Mouse (Mus musculus): Measurements from ENCODE around the gene Olfr1104. TPM values are rescaled to one million over a fixed set of nuclear protein-coding genes. Genes with fewer than 3 reads are reported as not detected.

Olfr1104 gene
- total RNA-seq (2015), result not detected in 2 replicates
- not detected in 2 replicates for total RNA-seq (2017)

- ATAC-seq (ENCODE audit: poor library complexity, severe bottlenecking), result no peak
These were observed at the start of gene Olfr1104 for GRCm38 (mm10) chr2:87026980-87027379. Gene Olfr1104 (minus strand): TSS chr2:87027080.

GRCm38 (mm10) chr2:87075717-87076116, 48.8 kb upstream of the Olfr1104 start, which contains the start of gene Olfr1107:
Gene Olfr1107 (minus strand): TSS chr2:87075817.
- ATAC-seq (ENCODE audit: poor library complexity, severe bottlenecking), result no peak

GRCm38 (mm10) chr2:87052173-87052572, 25.3 kb upstream of the Olfr1104 start, which contains the start of gene Olfr1106:
Gene Olfr1106 (minus strand): TSS chr2:87052273.
- ATAC-seq (ENCODE audit: poor library complexity, severe bottlenecking), result no peak

GRCm38 (mm10) chr2:87036431-87036830, 9.6 kb upstream of the Olfr1104 start, which contains the start of gene Olfr1105:
Gene Olfr1105 (minus strand): TSS chr2:87036531.
- ATAC-seq (ENCODE audit: poor library complexity, severe bottlenecking), result no peak

GRCm38 (mm10) chr2:86998098-86998497, 28.8 kb downstream of the Olfr1104 start, which contains the start of gene Olfr1102:
Gene Olfr1102 (plus strand): TSS chr2:86998398.
- no peak for ATAC-seq (ENCODE audit: poor library complexity, severe bottlenecking)

- ATAC-seq (ENCODE audit: poor library complexity, severe bottlenecking), result no peak
These were observed 35.8 kb downstream of the Olfr1104 start, which contains the start of gene Olfr1101 for GRCm38 (mm10) chr2:86991121-86991520. Gene Olfr1101 (minus strand): TSS chr2:86991221.

GRCm38 (mm10) chr2:86979854-86980253, 47.0 kb downstream of the Olfr1104 start, which contains the start of gene Olfr1100:
Gene Olfr1100 (minus strand): TSS chr2:86979954.
- ATAC-seq (ENCODE audit: poor library complexity, severe bottlenecking), result no peak

Other genes starting within 250 kb of the Olfr1104 start
- gene Olfr1093, start 244.6 kb downstream of the Olfr1104 start, total RNA-seq (2015), result not detected in 2 replicates
- not detected in 2 replicates for gene Olfr1093, start 244.6 kb downstream of the Olfr1104 start, total RNA-seq (2017)
- not detected in 2 replicates for gene Olfr141, start 217.1 kb downstream of the Olfr1104 start, total RNA-seq (2015)
- gene Olfr141, start 217.1 kb downstream of the Olfr1104 start, total RNA-seq (2017), result not detected in 2 replicates
- gene Olfr1094, start 202.4 kb downstream of the Olfr1104 start, total RNA-seq (2015), result not detected in 2 replicates
- gene Olfr1094, start 202.4 kb downstream of the Olfr1104 start, total RNA-seq (2017), result not detected in 2 replicates
- gene Olfr1095, start 175.4 kb downstream of the Olfr1104 start, total RNA-seq (2015), result not detected in 2 replicates
- not detected in 2 replicates for gene Olfr1095, start 175.4 kb downstream of the Olfr1104 start, total RNA-seq (2017)
- gene Gm13723, start 152.3 kb downstream of the Olfr1104 start, total RNA-seq (2015), result not detected in 2 replicates
- not detected in 2 replicates for gene Gm13723, start 152.3 kb downstream of the Olfr1104 start, total RNA-seq (2017)
- not detected in 2 replicates for gene Olfr1097, start 134.9 kb downstream of the Olfr1104 start, total RNA-seq (2015)
- not detected in 2 replicates for gene Olfr1097, start 134.9 kb downstream of the Olfr1104 start, total RNA-seq (2017)
- not detected in 2 replicates for gene Olfr1098, start 102.5 kb downstream of the Olfr1104 start, total RNA-seq (2015)
- not detected in 2 replicates for gene Olfr1098, start 102.5 kb downstream of the Olfr1104 start, total RNA-seq (2017)
- gene Olfr1099, start 66.4 kb downstream of the Olfr1104 start, total RNA-seq (2015), result not detected in 2 replicates
- not detected in 2 replicates for gene Olfr1099, start 66.4 kb downstream of the Olfr1104 start, total RNA-seq (2017)
- gene Olfr1100, start 47.1 kb downstream of the Olfr1104 start, total RNA-seq (2015), result not detected in 2 replicates
- not detected in 2 replicates for gene Olfr1100, start 47.1 kb downstream of the Olfr1104 start, total RNA-seq (2017)
- not detected in 2 replicates for gene Olfr1101, start 35.9 kb downstream of the Olfr1104 start, total RNA-seq (2015)
- gene Olfr1101, start 35.9 kb downstream of the Olfr1104 start, total RNA-seq (2017), result not detected in 2 replicates
- not detected in 2 replicates for gene Olfr1102, start 28.7 kb downstream of the Olfr1104 start, total RNA-seq (2015)
- not detected in 2 replicates for gene Olfr1102, start 28.7 kb downstream of the Olfr1104 start, total RNA-seq (2017)
- not detected in 2 replicates for gene Olfr1105, start 9.5 kb upstream of the Olfr1104 start, total RNA-seq (2015)
- gene Olfr1105, start 9.5 kb upstream of the Olfr1104 start, total RNA-seq (2017), result not detected in 2 replicates
- not detected in 2 replicates for gene Olfr1106, start 25.2 kb upstream of the Olfr1104 start, total RNA-seq (2015)
- not detected in 2 replicates for gene Olfr1106, start 25.2 kb upstream of the Olfr1104 start, total RNA-seq (2017)
- not detected in 2 replicates for gene Olfr1107, start 48.7 kb upstream of the Olfr1104 start, total RNA-seq (2015)
- not detected in 2 replicates for gene Olfr1107, start 48.7 kb upstream of the Olfr1104 start, total RNA-seq (2017)
- not detected in 2 replicates for gene Olfr1109, start 68.9 kb upstream of the Olfr1104 start, total RNA-seq (2015)
- gene Olfr1109, start 68.9 kb upstream of the Olfr1104 start, total RNA-seq (2017), result not detected in 2 replicates
- not detected in 2 replicates for gene Olfr259, start 87.5 kb upstream of the Olfr1104 start, total RNA-seq (2015)
- not detected in 2 replicates for gene Olfr259, start 87.5 kb upstream of the Olfr1104 start, total RNA-seq (2017)
- not detected in 2 replicates for gene Olfr1110, start 113.2 kb upstream of the Olfr1104 start, total RNA-seq (2015)
- gene Olfr1110, start 113.2 kb upstream of the Olfr1104 start, total RNA-seq (2017), result not detected in 2 replicates
- not detected in 2 replicates for gene Olfr1111, start 125.5 kb upstream of the Olfr1104 start, total RNA-seq (2015)
- not detected in 2 replicates for gene Olfr1111, start 125.5 kb upstream of the Olfr1104 start, total RNA-seq (2017)
- not detected in 2 replicates for gene Olfr1112, start 160.7 kb upstream of the Olfr1104 start, total RNA-seq (2015)
- not detected in 2 replicates for gene Olfr1112, start 160.7 kb upstream of the Olfr1104 start, total RNA-seq (2017)
- gene Olfr1113, start 181.9 kb upstream of the Olfr1104 start, total RNA-seq (2015), result not detected in 2 replicates
- not detected in 2 replicates for gene Olfr1113, start 181.9 kb upstream of the Olfr1104 start, total RNA-seq (2017)
- not detected in 2 replicates for gene Olfr1115, start 220.9 kb upstream of the Olfr1104 start, total RNA-seq (2015)
- gene Olfr1115, start 220.9 kb upstream of the Olfr1104 start, total RNA-seq (2017), result not detected in 2 replicates
- gene Olfr1116, start 240.5 kb upstream of the Olfr1104 start, total RNA-seq (2015), result not detected in 2 replicates
- not detected in 2 replicates for gene Olfr1116, start 240.5 kb upstream of the Olfr1104 start, total RNA-seq (2017)